Mouse (Mus musculus): ENCODE measurements at regions not wholly inside any gene's neighbourhood (a gene's known extent, or its start where the extent isn't known, plus 50 kb on each side); places are given as distances from the start of the nearest gene placed in this dataset.

DNA sequence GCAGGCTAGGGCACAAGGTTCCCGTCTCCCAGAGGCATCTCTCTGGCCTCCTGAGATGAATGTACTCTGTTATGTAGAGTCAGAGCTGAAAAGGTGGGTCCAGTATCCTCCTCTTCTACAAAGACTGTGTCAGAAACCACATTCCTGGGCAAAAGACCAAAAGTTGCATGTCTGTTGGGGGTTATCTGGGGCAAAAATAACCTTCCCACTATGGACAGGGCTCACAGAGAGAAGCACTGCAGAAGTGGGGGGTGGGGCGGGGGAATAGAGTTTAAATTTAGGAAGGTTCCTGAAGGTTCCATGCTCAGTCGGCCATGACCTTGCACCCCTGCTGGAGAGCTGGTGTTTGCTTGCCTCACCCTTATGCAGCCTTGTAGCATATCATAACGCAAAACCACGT is 165.9 kb downstream of the B3gnt2 start:
- no peak for DNase-seq

DNA sequence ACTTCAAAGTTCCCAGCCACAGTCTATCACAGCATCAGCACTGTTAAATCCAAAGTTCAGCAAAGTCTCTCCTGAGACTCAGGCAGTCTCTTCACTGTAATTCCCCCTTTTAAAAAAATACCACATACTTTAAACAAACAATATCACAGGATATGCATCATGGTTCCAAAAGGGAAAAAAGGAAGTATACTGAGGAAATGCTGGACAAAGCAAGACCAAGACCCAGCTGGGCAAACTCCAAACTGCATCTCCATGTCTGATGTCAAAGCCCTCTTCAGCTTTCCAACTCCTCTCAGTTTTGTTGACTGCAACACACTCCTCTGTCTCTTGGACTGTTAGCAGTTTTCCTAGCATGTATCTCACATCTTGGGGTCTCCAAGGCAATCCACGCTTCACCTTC is 165.5 kb downstream of the B3gnt2 start:
- no peak for DNase-seq

DNA sequence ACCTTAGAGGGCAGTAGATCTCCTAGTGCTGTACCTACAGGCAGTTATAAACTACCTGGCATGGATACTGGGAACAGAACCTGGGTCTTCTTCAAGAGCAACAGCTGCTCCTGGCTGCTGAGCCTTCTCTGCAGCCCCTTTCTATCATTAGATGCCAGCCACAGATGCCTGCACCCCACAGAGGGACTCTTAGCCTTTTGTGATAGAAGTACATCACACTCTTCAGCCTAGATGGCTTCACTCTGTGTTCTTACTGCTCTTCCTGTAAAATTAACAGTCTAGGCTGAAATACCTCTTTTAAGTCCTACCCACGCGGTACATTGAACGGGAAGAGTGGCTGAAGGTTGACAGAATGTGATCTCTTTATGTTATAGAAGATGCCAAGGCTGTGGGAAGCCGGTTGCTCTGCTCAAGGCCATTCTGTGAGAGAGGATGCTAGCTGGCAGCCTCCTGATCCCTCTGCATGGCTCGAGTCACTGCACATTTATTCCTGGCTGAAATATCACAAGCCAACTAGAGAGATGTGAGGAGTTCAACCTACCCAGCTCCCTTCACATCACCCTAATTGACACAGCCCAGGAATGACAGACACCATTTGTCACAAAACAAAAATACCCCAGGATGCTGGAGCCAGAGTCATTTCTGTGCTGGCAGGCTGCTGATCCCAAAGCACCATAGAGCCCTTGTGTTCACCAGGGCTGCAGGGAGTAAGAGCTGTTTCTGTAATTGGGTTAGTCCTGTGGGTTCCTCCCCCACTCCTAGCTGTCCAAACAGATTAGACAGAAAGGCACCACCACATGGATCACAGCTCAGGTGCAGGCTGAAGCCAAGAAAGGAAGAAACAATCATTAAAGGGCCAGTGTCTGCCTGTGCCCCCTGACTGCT is 162.5 kb downstream of the B3gnt2 start:
- no peak for DNase-seq

DNA sequence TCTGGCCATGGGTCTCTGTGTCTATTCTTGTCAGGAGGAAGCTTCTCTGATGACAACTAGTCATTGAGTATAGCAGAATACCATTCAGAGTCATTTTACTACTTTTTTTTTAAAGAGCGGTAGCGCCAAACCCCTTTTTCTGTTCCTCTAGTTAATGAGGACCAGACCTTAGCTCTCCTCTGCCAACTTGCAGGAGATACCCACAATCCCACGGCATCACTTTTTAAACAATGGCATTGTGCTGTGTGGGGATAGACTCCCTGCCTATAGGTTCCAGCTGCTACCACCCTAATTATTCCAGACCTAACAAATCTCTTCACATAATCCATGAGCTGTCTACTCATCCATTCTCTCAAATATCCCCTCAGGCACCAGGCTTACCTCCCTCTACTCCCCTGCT is 154.7 kb downstream of the B3gnt2 start:
- DNase-seq = no peak
